Mouse (Mus musculus) forebrain, embryonic 13.5 days (tissue): ENCODE measurements around the gene Sos1. TPM values are rescaled to one million over a fixed set of nuclear protein-coding genes. Genes with fewer than 3 reads are reported as not detected.

Source experiments
- ATAC-seq: fragments of 200-750 bp; cut with Nextera tagmentation; 2 replicates; pipeline ENCODE4 v1.8.0; 2017
- H3K27ac ChIP-seq: fragments of 300-500 bp; sonication (generic); 2 replicates; pipeline ENCODE4 v1.5.1; 2015; ENCODE audit warnings: inconsistent platforms, mild to moderate bottlenecking, moderate library complexity
- H3K27me3 ChIP-seq: fragments of 300-500 bp; sonication (generic); 2 replicates; pipeline ENCODE4 v1.6.1; 2015; ENCODE audit warnings: mild to moderate bottlenecking, inconsistent platforms
- H3K36me3 ChIP-seq: fragments of 300-500 bp; sonication (generic); 2 replicates; pipeline ENCODE4 v1.6.1; 2015; ENCODE audit warnings: mild to moderate bottlenecking, inconsistent platforms; ENCODE audit not compliant: poor library complexity, severe bottlenecking
- H3K4me1 ChIP-seq: fragments of 300-500 bp; sonication (generic); 2 replicates; pipeline ENCODE4 v1.6.1; 2015; ENCODE audit warnings: inconsistent platforms
- H3K4me2 ChIP-seq: fragments of 300-500 bp; sonication (generic); 2 replicates; pipeline ENCODE4 v1.6.1; 2015; ENCODE audit warnings: inconsistent platforms, mild to moderate bottlenecking, moderate library complexity
- H3K4me3 ChIP-seq: fragments of 300-500 bp; sonication (generic); 2 replicates; pipeline ENCODE4 v1.5.1; 2015; ENCODE audit warnings: mild to moderate bottlenecking, inconsistent platforms
- H3K9ac ChIP-seq: fragments of 300-500 bp; sonication (generic); 2 replicates; pipeline ENCODE4 v1.6.1; 2015; ENCODE audit warnings: mild to moderate bottlenecking, inconsistent platforms
- H3K9me3 ChIP-seq: fragments of 300-500 bp; sonication (generic); replicated peaks from 2 replicates; pipeline ENCODE4 v1.6.1; 2016; ENCODE audit warnings: inconsistent platforms
- WGBS: fragments of 180-500 bp; shearing (Covaris S2); methylation state at CpG from one replicate; pipeline ENCODE4 v1.1.7; 2015; 5-methylcytosine and 5-hydroxymethylcytosine counted together
- polyA plus RNA-seq: library from polyadenylated mRNA; unstranded; fragments of >200 nt; fragmentation: Nextera tagmentation; extraction: Ambion mirVana; gene quantifications from 2 replicates; pipeline ENCODE4 v1.2.1, GENCODE M21; 2015

Sos1 gene
- polyA plus RNA-seq, 1 experiment from 2014 or later: 6.9 TPM

- WGBS: 91% methylated on average over 6 of the region's 6 CpGs
- Histone ChIP-seq H3K4me1 (no peaks in the 10 kb centered on the region), H3K9me3 (no peaks in the 10 kb centered on the region)
These were observed 25.5 kb upstream of the Sos1 start for GRCm38 (mm10) chr17:80505766-80506165.

DNA sequence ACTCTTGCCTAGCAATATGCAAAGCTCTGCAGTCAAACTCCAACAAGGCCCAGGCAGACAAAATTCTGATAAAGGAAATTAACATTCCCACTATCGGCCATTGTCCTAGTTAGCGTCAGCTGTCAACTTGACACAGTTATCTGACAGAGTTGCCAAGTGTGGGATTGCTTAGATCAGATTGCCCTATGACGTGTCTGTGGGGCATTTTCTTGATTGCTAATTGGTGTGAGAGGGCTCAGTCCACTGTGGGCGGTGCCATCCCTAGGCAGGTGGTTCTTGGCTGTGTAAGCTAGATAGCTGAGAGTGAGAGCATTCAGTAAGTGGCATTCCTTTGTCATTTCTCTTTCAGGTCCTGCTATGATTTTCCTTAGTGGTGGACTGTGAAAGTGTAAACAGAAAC is 25.1 kb upstream of the Sos1 start:
- no peaks in the 10 kb centered on the region for H3K4me1 ChIP-seq

More at GRCm38 (mm10) chr17:80505766-80506165, 25.5 kb upstream of the Sos1 start:
- Histone ChIP-seq H3K27ac (no peak overlapping the region), H3K9ac (no peak overlapping the region), H3K36me3 (no peaks in the 10 kb centered on the region), H3K4me2 (no peak overlapping the region), H3K27me3 (no peaks in the 10 kb centered on the region), H3K4me3 (no peak overlapping the region)
- no peak for ATAC-seq

GRCm38 (mm10) chr17:80501805-80502172 is 21.5 kb upstream of the Sos1 start:
- H3K27ac ChIP-seq: no peak overlapping the region
- H3K36me3 ChIP-seq: no peaks in the 10 kb centered on the region
- no peaks in the 10 kb centered on the region for H3K4me1 ChIP-seq
- no peak overlapping the region for H3K4me2 ChIP-seq
- H3K9ac ChIP-seq: no peak overlapping the region
- H3K9me3 ChIP-seq: no peaks in the 10 kb centered on the region
- no peak for ATAC-seq
- H3K4me3 ChIP-seq: no peak overlapping the region
- 84% methylated on average over 2 of the region's 2 CpGs for WGBS
- no peaks in the 10 kb centered on the region for H3K27me3 ChIP-seq

More for the DNA sequence above, 25.1 kb upstream of the Sos1 start:
- WGBS: 83% methylated on average over 4 of the region's 4 CpGs
- Histone ChIP-seq H3K4me2 (no peak overlapping the region), H3K27ac (no peak overlapping the region), H3K27me3 (no peaks in the 10 kb centered on the region), H3K36me3 (no peaks in the 10 kb centered on the region), H3K9ac (no peak overlapping the region), H3K4me3 (no peak overlapping the region), H3K9me3 (no peaks in the 10 kb centered on the region)
- ATAC-seq: no peak

DNA sequence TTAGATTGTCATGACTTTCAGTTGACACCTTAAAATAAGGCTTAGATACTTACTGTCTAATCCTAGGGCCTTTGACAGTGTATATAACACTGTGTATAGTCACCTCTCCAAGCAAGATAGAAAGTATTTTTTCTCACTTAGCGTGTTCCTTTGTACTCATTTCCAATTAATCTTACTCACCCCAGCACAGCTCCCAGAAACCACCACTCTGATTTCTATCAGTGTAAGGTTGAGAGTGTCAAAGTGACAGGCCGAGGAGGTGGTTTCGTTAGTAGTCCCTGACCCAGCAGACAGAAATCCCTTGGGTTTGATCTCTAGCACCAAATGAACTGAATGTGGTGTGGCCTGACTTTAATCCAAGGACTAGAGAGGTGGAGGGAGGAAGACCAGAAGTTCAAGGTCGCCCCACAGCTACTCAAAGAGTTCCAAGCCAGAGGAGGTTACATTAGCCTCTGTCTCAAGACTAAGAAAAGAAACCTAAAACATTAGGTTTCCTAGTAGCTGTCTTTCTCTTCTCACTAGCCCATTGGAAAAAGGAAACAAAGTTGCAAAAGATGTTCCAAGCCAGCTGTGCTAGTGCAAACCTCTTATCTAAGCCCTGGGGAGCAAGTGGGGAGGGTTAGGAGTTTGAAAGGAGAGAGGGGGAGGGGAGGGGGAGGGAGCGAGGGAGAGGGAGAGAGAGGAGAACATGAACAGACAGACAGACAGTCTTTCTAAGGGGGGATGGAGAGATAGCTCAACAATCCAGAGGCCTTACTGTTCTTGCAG is 21.0 kb upstream of the Sos1 start:
- H3K4me2 ChIP-seq: no peak overlapping the region
- no peak overlapping the region for H3K27ac ChIP-seq
- WGBS: 73% methylated on average over 5 of the region's 5 CpGs
- no peak overlapping the region for H3K9ac ChIP-seq
- no peaks in the 10 kb centered on the region for H3K36me3 ChIP-seq
- H3K9me3 ChIP-seq: no peaks in the 10 kb centered on the region
- H3K27me3 ChIP-seq: no peaks in the 10 kb centered on the region
- no peaks in the 10 kb centered on the region for H3K4me1 ChIP-seq
- no peak overlapping the region for H3K4me3 ChIP-seq
- no peak for ATAC-seq

- H3K27me3 ChIP-seq: no peaks in the 10 kb centered on the region
- H3K4me2 ChIP-seq: no peak overlapping the region
- ATAC-seq: no peak
- 82% methylated on average over 4 of the region's 4 CpGs for WGBS
- no peak overlapping the region for H3K27ac ChIP-seq
- H3K4me3 ChIP-seq: no peak overlapping the region
- H3K36me3 ChIP-seq: no peaks in the 10 kb centered on the region
- no peak overlapping the region for H3K9ac ChIP-seq
- H3K4me1 ChIP-seq: no peaks in the 10 kb centered on the region
- no peaks in the 10 kb centered on the region for H3K9me3 ChIP-seq
These were observed 19.8 kb upstream of the Sos1 start for GRCm38 (mm10) chr17:80500025-80500424.

GRCm38 (mm10) chr17:80498600-80499268 is 18.5 kb upstream of the Sos1 start:
- H3K36me3 ChIP-seq: no peaks in the 10 kb centered on the region
- no peak overlapping the region for H3K27ac ChIP-seq
- no peak overlapping the region for H3K4me3 ChIP-seq
- 70% methylated on average over 11 of the region's 11 CpGs for WGBS
- H3K9me3 ChIP-seq: no peaks in the 10 kb centered on the region; the same call in 1 of the 2 replicates
- H3K9ac ChIP-seq: no peak overlapping the region
- no peaks in the 10 kb centered on the region for H3K27me3 ChIP-seq
- H3K4me2 ChIP-seq: no peak overlapping the region
- ATAC-seq: no peak
- no peaks in the 10 kb centered on the region for H3K4me1 ChIP-seq

DNA sequence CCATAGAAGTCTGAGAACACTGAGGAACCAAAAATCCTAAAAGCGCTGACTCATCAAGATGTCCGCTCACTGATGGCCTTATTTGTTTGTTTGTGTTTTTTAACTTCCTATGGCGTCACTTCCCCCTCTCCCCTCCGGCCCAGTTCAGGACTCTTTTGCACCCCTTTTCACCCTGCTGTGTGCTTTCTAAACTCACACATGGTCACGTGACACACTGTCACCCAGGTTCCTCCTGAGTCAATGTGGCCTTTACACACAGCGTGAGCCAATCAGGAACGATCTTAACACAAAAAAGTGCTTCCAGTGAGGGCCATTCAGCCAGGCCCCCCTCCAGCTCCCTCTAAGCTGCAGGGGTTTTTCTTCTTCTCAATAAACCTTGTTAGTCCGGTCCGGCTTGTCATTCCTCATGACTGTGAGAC is 16.9 kb upstream of the Sos1 start:
- no peak for ATAC-seq
- WGBS: 27% methylated on average over 9 of the region's 9 CpGs

DNA sequence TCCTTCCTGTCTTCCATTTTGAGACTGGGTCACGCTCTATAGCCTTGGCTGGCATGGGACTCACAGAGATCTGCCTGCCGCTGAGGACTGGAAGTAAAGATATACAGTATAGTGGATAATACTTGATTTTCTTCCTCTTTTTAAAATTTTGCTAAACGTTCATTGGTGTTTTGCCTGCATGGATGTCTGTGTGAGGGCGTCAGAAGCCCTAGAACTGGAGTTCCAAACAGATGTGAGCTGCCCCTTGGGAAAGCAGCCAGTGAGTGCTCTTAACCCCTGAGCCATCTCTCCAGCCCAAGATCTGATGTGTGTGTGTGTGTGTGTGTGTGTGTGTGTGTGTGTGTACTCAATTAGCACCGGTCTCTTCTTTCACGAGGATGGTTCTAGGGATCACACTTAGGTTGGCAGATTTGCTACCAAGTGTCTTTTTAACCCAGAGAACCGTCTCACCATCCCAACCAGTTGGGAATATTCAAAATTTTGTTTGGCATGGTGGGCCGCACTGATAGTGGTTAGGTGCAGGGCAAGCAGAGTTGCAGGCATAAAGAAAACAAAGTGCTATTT is 16.4 kb upstream of the Sos1 start:
- no peak for ATAC-seq
- no peak overlapping the region for H3K9ac ChIP-seq
- no peaks in the 10 kb centered on the region for H3K36me3 ChIP-seq
- no peak overlapping the region for H3K27ac ChIP-seq
- H3K9me3 ChIP-seq: no peaks in the 10 kb centered on the region; the same call in 1 of the 2 replicates
- H3K4me2 ChIP-seq: no peak overlapping the region
- no peak overlapping the region for H3K4me3 ChIP-seq
- WGBS: 90% methylated on average over 8 of the region's 8 CpGs
- no peaks in the 10 kb centered on the region for H3K27me3 ChIP-seq
- H3K4me1 ChIP-seq: no peaks in the 10 kb centered on the region

More for the DNA sequence above, 16.9 kb upstream of the Sos1 start:
- H3K4me1 ChIP-seq: no peaks in the 10 kb centered on the region
- no peaks in the 10 kb centered on the region; the same call in 1 of the 2 replicates for H3K9me3 ChIP-seq
- H3K27me3 ChIP-seq: no peaks in the 10 kb centered on the region
- H3K36me3 ChIP-seq: no peaks in the 10 kb centered on the region
- H3K27ac ChIP-seq: no peak overlapping the region
- no peak overlapping the region for H3K9ac ChIP-seq
- no peak overlapping the region for H3K4me2 ChIP-seq
- no peak overlapping the region for H3K4me3 ChIP-seq

GRCm38 (mm10) chr17:80496185-80496584 is 15.9 kb upstream of the Sos1 start:
- Histone ChIP-seq H3K9me3 (no peaks in the 10 kb centered on the region; the same call in 1 of the 2 replicates), H3K36me3 (no peaks in the 10 kb centered on the region), H3K4me1 (no peaks in the 10 kb centered on the region), H3K4me3 (no peak overlapping the region), H3K27ac (no peak overlapping the region), H3K4me2 (no peak overlapping the region), H3K27me3 (no peaks in the 10 kb centered on the region), H3K9ac (no peak overlapping the region)
- WGBS: 75% methylated on average over 6 of the region's 6 CpGs
- no peak for ATAC-seq

- Histone ChIP-seq H3K4me3 (no peak overlapping the region), H3K9ac (no peak overlapping the region), H3K4me2 (no peak overlapping the region), H3K36me3 (no peaks in the 10 kb centered on the region), H3K9me3 (no peaks in the 10 kb centered on the region; the same call in 1 of the 2 replicates), H3K4me1 (no peaks in the 10 kb centered on the region), H3K27me3 (no peaks in the 10 kb centered on the region), H3K27ac (no peak overlapping the region)
- WGBS: 77% methylated on average over 1 of the region's 1 CpGs
- ATAC-seq: no peak
These were observed 13.6 kb upstream of the Sos1 start for GRCm38 (mm10) chr17:80493891-80494290.

GRCm38 (mm10) chr17:80492811-80493210 is 12.6 kb upstream of the Sos1 start:
- Histone ChIP-seq H3K4me2 (no peak overlapping the region), H3K4me3 (no peak overlapping the region), H3K9ac (no peak overlapping the region), H3K36me3 (no peaks in the 10 kb centered on the region), H3K27ac (no peak overlapping the region), H3K27me3 (no peaks in the 10 kb centered on the region), H3K9me3 (no peaks in the 10 kb centered on the region; the same call in 1 of the 2 replicates), H3K4me1 (no peaks in the 10 kb centered on the region)
- WGBS: 97% methylated on average over 4 of the region's 4 CpGs
- ATAC-seq: no peak

- no peak overlapping the region for H3K27ac ChIP-seq
- no peaks in the 10 kb centered on the region for H3K4me1 ChIP-seq
- H3K4me3 ChIP-seq: no peak overlapping the region
- no peak overlapping the region for H3K9ac ChIP-seq
- no peaks in the 10 kb centered on the region for H3K36me3 ChIP-seq
- H3K27me3 ChIP-seq: no peaks in the 10 kb centered on the region
- H3K4me2 ChIP-seq: no peak overlapping the region
- WGBS: 95% methylated on average over 4 of the region's 4 CpGs
- no peak for ATAC-seq
- no peaks in the 10 kb centered on the region; the same call in 1 of the 2 replicates for H3K9me3 ChIP-seq
These were observed 12.0 kb upstream of the Sos1 start for GRCm38 (mm10) chr17:80492274-80492673.
